Mouse (Mus musculus): ENCODE results near the gene Negr1. TPM values are rescaled to one million over a fixed set of nuclear protein-coding genes. Genes with fewer than 3 reads are reported as not detected.

Negr1 gene
- polyA plus RNA-seq, 1 experiment = not detected

- TF ChIP-seq GATA1 (IDR thresholded peaks at IDR 0.05; ENCODE audit: low read length) = no peak
Observed at GRCm38 (mm10) chr3:156754790-156755530, 193.4 kb downstream of the Negr1 start.

GRCm38 (mm10) chr3:156765015-156765414 lies 203.4 kb downstream of the Negr1 start:
- TF ChIP-seq GATA1 (IDR thresholded peaks at IDR 0.05; ENCODE audit: low read length) = no peak

- TF ChIP-seq GATA1 (IDR thresholded peaks at IDR 0.05; ENCODE audit: low read length) = no peak
Observed at GRCm38 (mm10) chr3:156766171-156766845, 204.7 kb downstream of the Negr1 start.

GRCm38 (mm10) chr3:156771626-156772025 lies 210.0 kb downstream of the Negr1 start:
- TF ChIP-seq GATA1 (IDR thresholded peaks at IDR 0.05; ENCODE audit: low read length) = no peak

GRCm38 (mm10) chr3:156772057-156772456 lies 210.5 kb downstream of the Negr1 start:
- TF ChIP-seq GATA1 (IDR thresholded peaks at IDR 0.05; ENCODE audit: low read length) = no peak

GRCm38 (mm10) chr3:156784309-156784852 lies 222.8 kb downstream of the Negr1 start:
- no peak for TF ChIP-seq GATA1 (IDR thresholded peaks at IDR 0.05; ENCODE audit: low read length)

- no peak for TF ChIP-seq GATA1 (IDR thresholded peaks at IDR 0.05; ENCODE audit: low read length)
Observed at GRCm38 (mm10) chr3:156786355-156786754, 224.8 kb downstream of the Negr1 start.

GRCm38 (mm10) chr3:156791234-156791633 lies 229.6 kb downstream of the Negr1 start:
- no peak for TF ChIP-seq GATA1 (IDR thresholded peaks at IDR 0.05; ENCODE audit: low read length)

GRCm38 (mm10) chr3:156792743-156793142 lies 231.1 kb downstream of the Negr1 start:
- no peak for TF ChIP-seq GATA1 (IDR thresholded peaks at IDR 0.05; ENCODE audit: low read length)

GRCm38 (mm10) chr3:156794091-156794490 lies 232.5 kb downstream of the Negr1 start:
- TF ChIP-seq GATA1 (IDR thresholded peaks at IDR 0.05; ENCODE audit: low read length) = no peak

GRCm38 (mm10) chr3:156794610-156795009 lies 233.0 kb downstream of the Negr1 start:
- no peak for TF ChIP-seq GATA1 (IDR thresholded peaks at IDR 0.05; ENCODE audit: low read length)

- TF ChIP-seq GATA1 (IDR thresholded peaks at IDR 0.05; ENCODE audit: low read length) = no peak
Observed at GRCm38 (mm10) chr3:156796061-156796691, 234.6 kb downstream of the Negr1 start.

GRCm38 (mm10) chr3:156799228-156799627 lies 237.6 kb downstream of the Negr1 start:
- TF ChIP-seq GATA1 (IDR thresholded peaks at IDR 0.05; ENCODE audit: low read length) = no peak

- TF ChIP-seq GATA1 (IDR thresholded peaks at IDR 0.05; ENCODE audit: low read length) = no peak
Observed at GRCm38 (mm10) chr3:156809836-156810235, 248.2 kb downstream of the Negr1 start.

GRCm38 (mm10) chr3:156816938-156817337 lies 255.3 kb downstream of the Negr1 start:
- no peak for TF ChIP-seq GATA1 (IDR thresholded peaks at IDR 0.05; ENCODE audit: low read length)

- no peak for TF ChIP-seq GATA1 (IDR thresholded peaks at IDR 0.05; ENCODE audit: low read length)
Observed at GRCm38 (mm10) chr3:156817452-156817851, 255.9 kb downstream of the Negr1 start.
